Mouse (Mus musculus) CH12.LX (cell line): ENCODE results near the gene Hspb3. TPM values are rescaled to one million over a fixed set of nuclear protein-coding genes. Genes with fewer than 3 reads are reported as not detected.
A peak's percentile ranks its signal among the peaks of the same experiment; 100 is the strongest.

Experiments used
- DNase-seq: peaks from one replicate; pipeline ENCODE4 v3.0.0-alpha.2; 2013; ENCODE audit errors: extremely low read depth
- H3K27ac ChIP-seq: 2 replicates; pipeline ENCODE4 v1.5.1; 2012; ENCODE audit warnings: low read depth, mild to moderate bottlenecking, control low read depth, moderate library complexity; ENCODE audit not compliant: insufficient read depth
- H3K27me3 ChIP-seq: replicated peaks from 2 replicates; pipeline ENCODE3; 2012; ENCODE audit warnings: inconsistent platforms
- H3K36me3 ChIP-seq, 2 experiments: replicated peaks in 1 of 2; 2 replicates each; pipeline versions ENCODE3 to v1.6.1; 2012; ENCODE audit warnings: inconsistent platforms in 1 of 2, low read length in 1 of 2, mild to moderate bottlenecking in 1 of 2, mixed read lengths in 1 of 2, moderate library complexity in 1 of 2; ENCODE audit not compliant: control insufficient read depth in 1 of 2, insufficient read depth in 1 of 2
- H3K4me1 ChIP-seq, 2 experiments: 2 replicates each; pipeline ENCODE4 v1.6.1; 2012; ENCODE audit warnings: inconsistent platforms in 1 of 2, moderate library complexity in 1 of 2; ENCODE audit not compliant: insufficient read depth in 2 of 2, control insufficient read depth in 1 of 2
- H3K4me2 ChIP-seq: 2 replicates; pipeline ENCODE4 v1.6.1; 2012; ENCODE audit warnings: low read depth, mild to moderate bottlenecking, control low read depth; ENCODE audit not compliant: poor library complexity, insufficient read depth, severe bottlenecking
- H3K4me3 ChIP-seq, 3 experiments: fragments of 150-350 bp in 1 of 3; sonication (generic) in 1 of 3; replicated peaks in 1 of 3; 2 replicates each; pipeline versions ENCODE3 to v1.5.1; 2011 to 2012; ENCODE audit warnings: low read depth in 2 of 3, low read length in 2 of 3, mild to moderate bottlenecking in 2 of 3, moderate library complexity in 2 of 3, control low read depth in 1 of 3, improper control_type of control experiment in 1 of 3, inconsistent platforms in 1 of 3, mixed read lengths in 1 of 3; ENCODE audit not compliant: poor library complexity in 1 of 3
- H3K79me2 ChIP-seq: replicated peaks from 2 replicates; pipeline ENCODE4 v1.6.1; 2012; ENCODE audit warnings: mild to moderate bottlenecking, moderate library complexity; ENCODE audit not compliant: control insufficient read depth, poor library complexity, insufficient read depth, severe bottlenecking; ENCODE audit errors: extremely low read depth
- H3K9ac ChIP-seq: 2 replicates; pipeline ENCODE4 v1.6.1; 2012; ENCODE audit warnings: low read depth, mild to moderate bottlenecking, control low read depth, moderate library complexity; ENCODE audit not compliant: insufficient read depth
- H3K9me3 ChIP-seq: replicated peaks from 2 replicates; pipeline ENCODE3; 2012; ENCODE audit warnings: low read length, inconsistent platforms, mixed read lengths
- BHLHE40 ChIP-seq: IDR thresholded peaks from 2 replicates; pipeline ENCODE4 v1.6.1; 2011; ENCODE audit warnings: mild to moderate bottlenecking, low read depth, low read length, improper control_type of control experiment
- CHD1 ChIP-seq: IDR thresholded peaks from 2 replicates; pipeline ENCODE4 v1.6.1; 2012; ENCODE audit warnings: low read depth, low read length, improper control_type of control experiment, inconsistent platforms
- CHD2 ChIP-seq: IDR thresholded peaks from 2 replicates; pipeline ENCODE4 v1.6.1; 2011; ENCODE audit warnings: low read length, improper control_type of control experiment
- ELF1 ChIP-seq: IDR thresholded peaks from 2 replicates; pipeline ENCODE4 v1.6.1; 2014; ENCODE audit warnings: low read depth, mild to moderate bottlenecking, inconsistent platforms, low read length, improper control_type of control experiment
- EP300 ChIP-seq: IDR thresholded peaks from 2 replicates; pipeline ENCODE4 v1.6.1; 2011; ENCODE audit warnings: low read length, improper control_type of control experiment
- GABPA ChIP-seq: IDR thresholded peaks from 2 replicates; pipeline ENCODE4 v1.6.1; 2012; ENCODE audit warnings: low read depth, low read length, improper control_type of control experiment, inconsistent platforms; ENCODE audit not compliant: insufficient replicate concordance
- JUN ChIP-seq: IDR thresholded peaks from 2 replicates; pipeline ENCODE4 v1.6.1; 2011; ENCODE audit warnings: low read depth, mild to moderate bottlenecking, low read length, improper control_type of control experiment, moderate library complexity; ENCODE audit not compliant: insufficient read depth
- MAX ChIP-seq: IDR thresholded peaks from 2 replicates; pipeline ENCODE4 v1.6.1; 2011; ENCODE audit warnings: low read length, improper control_type of control experiment
- MEF2A ChIP-seq: IDR thresholded peaks from 2 replicates; pipeline ENCODE4 v1.6.1; 2014; ENCODE audit warnings: low read depth, mild to moderate bottlenecking, inconsistent platforms, low read length, improper control_type of control experiment, borderline replicate concordance
- MYC ChIP-seq: IDR thresholded peaks from 2 replicates; pipeline ENCODE4 v1.6.1; 2011; ENCODE audit warnings: low read depth, mild to moderate bottlenecking, improper control_type of control experiment, low read length
- POLR2A ChIP-seq: IDR thresholded peaks from 2 replicates; pipeline ENCODE4 v1.6.1; 2011; ENCODE audit warnings: low read depth, mild to moderate bottlenecking, improper control_type of control experiment, low read length
- RAD21 ChIP-seq: IDR thresholded peaks from 2 replicates; pipeline ENCODE4 v1.6.1; 2011; ENCODE audit warnings: low read depth, mild to moderate bottlenecking, low read length, improper control_type of control experiment, moderate library complexity
- SIN3A ChIP-seq: IDR thresholded peaks from 2 replicates; pipeline ENCODE4 v1.6.1; 2012; ENCODE audit warnings: low read length, improper control_type of control experiment, inconsistent platforms
- TCF12 ChIP-seq: IDR thresholded peaks from 2 replicates; pipeline ENCODE4 v1.6.1; 2014; ENCODE audit warnings: low read depth, mild to moderate bottlenecking, inconsistent platforms, low read length, improper control_type of control experiment
- UBTF ChIP-seq: IDR thresholded peaks from 2 replicates; pipeline ENCODE4 v1.6.1; 2012; ENCODE audit warnings: low read depth, mild to moderate bottlenecking, inconsistent platforms, low read length, improper control_type of control experiment, moderate library complexity
- USF2 ChIP-seq: conservative IDR thresholded peaks from 2 replicates; pipeline ENCODE4 v1.6.1; 2011; ENCODE audit warnings: low read depth, low read length, improper control_type of control experiment
- ZC3H11A ChIP-seq: IDR thresholded peaks from 2 replicates; pipeline ENCODE4 v1.6.1; 2012; ENCODE audit warnings: low read depth, mild to moderate bottlenecking, inconsistent platforms, low read length, improper control_type of control experiment
- dilution Hi-C: fragments of 300-500 bp; cut with MboI; formaldehyde crosslinking; loops from 2 replicates; pipeline ENCODE4 v1.14.3; 2020; ENCODE audit warnings: low sequenced_read_pairs; ENCODE audit not compliant: extremely low pct_unique_long_range_greater_than_20kb, extremely low pct_ligation_motif_present
- in situ Hi-C: fragments of 300-500 bp; cut with MboI; formaldehyde crosslinking; loops from 3 replicates; pipeline ENCODE4 v1.14.3; 2019; ENCODE audit warnings: low sequenced_read_pairs, low pct_ligation_motif_present, low pct_unique_long_range_greater_than_20kb, mixed read lengths
- polyA plus RNA-seq: library from polyadenylated mRNA; unstranded; fragments of >175 nt; gene quantifications from 2 replicates; pipeline ENCODE4 v1.2.1, GENCODE M21; 2012; ENCODE audit warnings: low read depth; ENCODE audit not compliant: insufficient read length
- total RNA-seq, 2 experiments: library from RNA; depleted of rRNA; stranded (reverse); fragments of 300-350 nt in 1 of 2; fragments of >200 nt in 1 of 2; gene quantifications; 2 replicates each; pipeline ENCODE4 v1.2.3; 2012 to 2014

Hspb3 gene
- total and polyA plus RNA-seq, 3 experiments, result not detected

GRCm38 (mm10) chr13:113615546-113615941 lies 47.9 kb downstream of the Hspb3 start (continued):
- TF ChIP-seq MEF2A (0 out of 2 replicates have a peak, but pooled peaks have one; percentile 11), GABPA (no peak), ELF1 (no peak), RAD21 (no peak), MYC (peak; percentile 75), JUN (no peak), EP300 (no peak), UBTF (no peak), USF2 (no peak)
- TF ChIP-seq, all 38 proteins: peak for 9

- H3K27me3 ChIP-seq, result no peaks in the 10 kb centered on the region
- peak overlapping the region; percentile 56 to 66 (median 62) for H3K4me3 ChIP-seq
- DNase-seq, result peak; percentile 92
- peak overlapping the region; percentile 53 for H3K9ac ChIP-seq
- in situ Hi-C loops, result loop anchor here (10.0 kb wide), 1 partner anchor 270 kb away; no protein-coding TSS in a partner anchor
- peak overlapping the region; percentile 30; the same call in 1 of the 2 replicates for H3K27ac ChIP-seq
- peaks cover 23% of the 10 kb centered on the region for H3K79me2 ChIP-seq
- peaks cover 27 to 69% of the 10 kb centered on the region in 2 experiments for H3K4me1 ChIP-seq
- H3K4me2 ChIP-seq, result peak overlapping the region; percentile 81
- TF ChIP-seq ZC3H11A (no peak), MEF2A (no peak), SIN3A (peak; percentile 69; the same call in 1 of the 2 replicates), GABPA (no peak), CHD1 (peak; percentile 24; the same call in 1 of the 2 replicates), MAX (no peak), BHLHE40 (peak; percentile 67), POLR2A (0 out of 2 replicates have a peak, but pooled peaks have one; percentile 11), ELF1 (0 out of 2 replicates have a peak, but pooled peaks have one; percentile 21), TCF12 (peak; percentile 43; the same call in 1 of the 2 replicates), CHD2 (peak; percentile 6; the same call in 1 of the 2 replicates)
- peaks cover 0 to 27% of the 10 kb centered on the region in 2 experiments for H3K36me3 ChIP-seq
- dilution Hi-C loops, result no loop called here
- H3K9me3 ChIP-seq, result peaks cover 10% of the 10 kb centered on the region
These were observed 48.6 kb downstream of the Hspb3 start for GRCm38 (mm10) chr13:113614635-113615545.
